Mouse (Mus musculus) left cerebral cortex, adult 18-20 months (tissue): ENCODE measurements around the gene Theg. TPM values are rescaled to one million over a fixed set of nuclear protein-coding genes. Genes with fewer than 3 reads are reported as not detected.
A peak's percentile ranks its signal among the peaks of the same experiment; 100 is the strongest.

Source experiments
- DNase-seq, 2 experiments: peaks; one replicate each; pipeline ENCODE4 v3.0.0; 2021 to 2022; ENCODE audit warnings: low spot score in 2 of 2, mixed read lengths in 1 of 2
- long read RNA-seq, 2 experiments: library from polyadenylated mRNA; stranded (forward); transcript quantifications; one replicate each; pipeline ENCODE4 v2.0.0; 2021
- total RNA-seq, 2 experiments: library from RNA; stranded (reverse); gene quantifications; 2 replicates each; pipeline ENCODE4 v1.2.3; 2021

Theg gene
- 1 to 10 TPM in 1 of 2 experiments, under 1 TPM in 1; 0.37 to 1.7 TPM for total RNA-seq
- long read RNA-seq, experiment 1, partial matches to known transcripts, result 0 of 1 reads
- long read RNA-seq, experiment 1, other reads (novel, unspliced or antisense), result 1 of 1 reads
- long read RNA-seq, experiment 2, partial matches to known transcripts, result 0 of 1 reads
- long read RNA-seq, experiment 2, other reads (novel, unspliced or antisense), result 0 of 1 reads

DNA sequence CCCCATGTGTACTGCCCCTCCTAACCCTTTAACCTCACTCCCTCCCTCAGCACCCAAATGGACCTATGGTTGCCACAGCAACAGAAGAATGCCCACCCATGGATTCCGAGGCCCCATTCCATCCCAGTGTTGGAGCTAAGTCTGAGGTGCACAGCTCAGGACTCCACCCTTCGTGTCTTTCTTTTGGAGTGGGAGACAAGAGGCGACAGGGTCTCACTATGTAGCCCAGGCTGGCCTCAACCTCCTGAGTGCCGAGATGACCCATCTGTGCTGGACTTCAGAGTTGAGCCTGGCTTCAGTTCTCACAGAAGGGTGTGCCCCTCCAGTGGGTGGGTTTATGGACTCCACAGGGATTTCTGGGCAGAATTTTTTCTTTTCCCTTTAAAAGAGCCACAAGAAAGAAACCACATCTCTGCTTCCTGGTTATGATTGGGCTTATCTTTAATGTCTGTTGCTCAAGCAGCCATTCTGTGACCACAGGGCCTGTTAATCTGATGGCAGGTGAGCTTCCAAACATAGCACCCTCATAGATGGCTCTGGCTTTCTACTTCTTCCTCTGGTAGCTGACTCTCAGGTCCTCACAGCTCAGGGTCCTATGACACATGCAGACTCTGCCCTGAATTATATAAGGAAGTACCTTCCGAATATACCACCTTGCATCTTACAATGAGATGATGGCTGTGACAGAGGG, at the start of gene Theg:
Gene Theg, minus strand, starts transcription at position 271 of the 691 bp plus-strand sequence.
- DNase-seq, result no peak

DNA sequence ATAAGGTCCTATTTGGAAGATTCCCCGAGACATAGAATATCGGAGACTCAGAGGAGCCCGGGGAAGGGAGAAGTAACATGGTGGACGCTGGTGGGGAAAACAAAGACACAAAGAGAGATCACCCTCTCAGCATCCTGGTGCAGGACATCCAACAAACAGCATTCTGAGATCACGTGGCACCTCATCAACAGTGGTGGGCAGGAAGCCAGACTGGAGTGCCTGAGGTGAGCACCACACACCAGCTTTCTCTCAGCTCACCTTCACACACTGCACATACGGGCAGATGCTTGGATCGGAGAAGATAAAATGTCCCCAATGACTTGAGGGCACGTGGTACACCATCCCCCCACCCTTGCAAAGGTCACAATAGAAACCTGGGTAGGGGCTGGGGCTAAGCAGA, 49.2 kb upstream of the Theg start:
- no peak for DNase-seq

DNA sequence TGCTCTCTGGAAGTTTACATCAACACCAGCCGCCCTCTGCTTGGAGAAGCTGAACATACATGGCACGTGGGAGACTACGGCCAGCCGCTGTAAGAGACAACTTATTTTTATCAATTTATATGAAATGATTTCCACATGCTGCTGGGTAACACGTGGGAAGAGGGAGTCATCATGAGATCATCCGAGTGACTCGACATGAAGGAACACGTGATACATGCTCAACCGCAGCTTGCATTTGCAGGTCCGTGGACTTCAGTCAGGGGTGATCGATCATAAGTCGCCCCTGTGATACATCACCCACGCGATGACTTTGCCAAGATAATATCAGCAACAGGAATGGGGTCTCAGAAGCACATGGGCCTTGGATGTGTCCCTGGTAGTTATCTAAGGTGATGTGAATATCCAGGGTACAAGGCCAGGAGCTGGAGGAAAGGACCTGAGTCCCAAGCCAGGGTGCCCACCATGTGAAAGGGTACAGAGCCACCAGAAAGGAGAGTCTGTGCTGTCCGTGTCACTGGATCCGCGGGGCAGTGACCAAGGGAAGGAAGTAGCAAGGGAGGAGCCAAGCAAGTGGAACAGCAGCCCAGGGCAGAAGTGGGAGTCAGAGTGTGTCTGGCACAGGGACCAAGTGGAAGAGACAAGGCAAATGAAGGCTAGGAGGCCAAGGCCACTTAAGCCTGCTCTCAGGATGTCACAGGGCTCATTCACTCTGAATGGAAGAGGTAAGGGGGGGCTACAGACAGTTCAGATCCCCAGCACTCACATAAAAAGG, 46.1 kb upstream of the Theg start:
- DNase-seq, result peak in 1 of 2 experiments; percentile 42

DNA sequence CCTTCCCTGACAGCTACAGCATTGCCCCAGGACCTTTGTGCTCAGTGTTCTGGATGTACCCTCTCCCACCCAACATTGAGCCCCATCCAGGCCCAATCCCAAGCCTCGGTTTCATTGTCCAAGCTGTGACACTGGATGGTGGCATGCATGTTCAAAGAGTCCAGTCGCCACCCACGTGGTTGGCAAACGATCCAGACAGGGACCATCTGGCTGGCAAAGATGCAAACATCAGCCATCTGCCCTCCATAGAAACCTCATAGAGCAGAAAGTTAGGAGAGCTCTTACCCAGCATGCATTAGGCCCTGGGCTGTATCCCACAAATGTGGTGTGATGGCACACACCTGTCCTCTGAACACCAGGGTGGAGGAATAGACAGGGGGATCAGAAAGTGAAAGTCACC, 44.3 kb upstream of the Theg start:
- DNase-seq, result peak; percentile 58 to 75

DNA sequence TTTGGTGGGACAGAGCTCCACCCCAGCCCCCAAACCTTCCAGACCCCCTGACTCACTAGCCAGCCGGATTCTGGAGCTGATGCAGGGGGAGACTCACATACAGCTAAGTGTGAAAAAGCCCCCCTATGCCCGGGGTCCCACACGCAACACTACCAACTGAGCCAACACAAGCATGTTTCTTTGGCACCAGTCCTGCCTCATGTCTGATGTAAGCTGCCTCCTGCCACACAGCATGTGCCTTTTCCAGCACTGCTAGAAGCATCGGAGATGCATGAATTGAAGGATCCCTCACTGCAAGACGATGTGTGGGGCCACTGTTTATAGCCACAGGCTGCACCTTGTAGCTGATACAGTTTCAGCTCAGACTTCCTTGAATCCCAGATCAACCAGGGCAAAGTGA, 41.2 kb upstream of the Theg start:
- DNase-seq, result no peak

DNA sequence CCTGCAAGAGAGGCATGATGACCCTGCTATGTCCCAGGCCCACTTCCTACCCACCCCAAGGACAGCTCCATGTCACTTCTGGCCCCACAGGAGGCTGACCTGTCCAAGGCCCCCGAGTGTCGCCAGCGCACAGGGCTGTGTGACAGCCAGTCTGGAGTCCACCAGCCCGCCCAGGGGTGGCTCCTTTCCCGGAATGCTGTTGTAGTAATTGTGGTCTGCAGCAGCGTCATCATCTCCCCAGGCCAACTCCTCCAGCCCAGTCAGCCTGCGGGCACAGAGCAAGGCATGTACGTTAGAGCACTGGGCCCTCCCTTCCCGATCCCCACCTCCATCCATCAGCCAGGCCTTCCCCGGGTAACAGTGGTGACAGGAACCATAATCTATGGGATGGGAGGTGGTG, 39.0 kb upstream of the Theg start:
- DNase-seq, result no peak

DNA sequence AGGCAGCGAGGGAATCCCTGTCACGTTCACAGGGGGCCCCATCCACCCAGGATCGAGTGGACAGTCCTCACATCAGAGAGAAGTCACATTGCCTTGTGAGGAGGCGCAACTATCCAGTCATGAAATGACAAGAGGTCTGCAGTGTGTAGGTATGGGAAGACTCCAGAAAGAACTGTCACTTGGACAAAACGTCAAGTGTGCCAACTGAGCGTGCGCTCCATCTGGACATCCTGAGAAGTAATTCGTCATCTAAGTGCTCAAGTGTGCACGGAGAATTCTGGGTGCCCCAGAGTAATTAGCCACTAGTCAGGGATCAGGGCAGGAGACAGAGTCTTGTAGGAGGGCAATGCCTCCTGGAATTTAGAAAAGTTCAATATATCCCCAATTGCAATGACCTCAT, 38.3 kb upstream of the Theg start:
- DNase-seq, result no peak

DNA sequence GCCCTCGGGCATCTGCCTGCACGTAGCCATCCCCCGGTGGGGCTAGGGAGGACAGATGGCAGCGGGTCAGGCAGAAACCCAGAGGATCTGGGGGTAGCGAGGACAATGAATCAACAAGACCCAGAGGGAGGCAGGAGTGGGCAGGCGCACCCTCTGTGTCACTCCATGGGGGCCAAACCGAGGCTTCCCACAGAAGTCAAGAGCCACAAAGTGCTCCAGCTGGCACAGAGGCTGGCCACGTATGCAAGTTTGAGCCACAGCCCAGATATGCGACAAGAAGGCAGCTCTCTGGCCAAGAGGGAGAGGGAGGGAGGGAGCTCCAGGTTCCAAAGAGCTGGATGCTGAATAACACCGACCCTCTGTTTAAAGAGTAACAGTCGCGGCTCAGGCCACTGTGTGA, 36.8 kb upstream of the Theg start:
- DNase-seq, result no peak

DNA sequence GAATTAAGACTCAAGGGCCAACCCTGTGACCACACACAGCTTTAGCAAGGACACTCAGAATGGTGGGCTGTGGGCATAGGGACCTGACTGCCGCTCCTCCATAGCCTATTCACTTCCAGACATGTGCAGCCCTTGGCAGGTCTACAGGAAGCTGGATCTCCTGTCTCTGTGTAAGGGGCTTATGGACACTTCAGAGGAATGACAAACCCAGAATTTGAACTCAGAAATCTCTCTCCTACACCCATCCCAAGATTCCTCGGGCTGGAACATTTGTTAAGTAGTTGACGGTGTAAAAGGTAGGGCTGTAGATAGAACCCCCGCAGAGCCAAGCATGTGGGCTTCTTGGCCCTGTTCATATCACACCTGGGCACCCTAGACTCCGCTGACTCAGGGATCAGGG, 29.2 kb upstream of the Theg start:
- DNase-seq, result no peak

DNA sequence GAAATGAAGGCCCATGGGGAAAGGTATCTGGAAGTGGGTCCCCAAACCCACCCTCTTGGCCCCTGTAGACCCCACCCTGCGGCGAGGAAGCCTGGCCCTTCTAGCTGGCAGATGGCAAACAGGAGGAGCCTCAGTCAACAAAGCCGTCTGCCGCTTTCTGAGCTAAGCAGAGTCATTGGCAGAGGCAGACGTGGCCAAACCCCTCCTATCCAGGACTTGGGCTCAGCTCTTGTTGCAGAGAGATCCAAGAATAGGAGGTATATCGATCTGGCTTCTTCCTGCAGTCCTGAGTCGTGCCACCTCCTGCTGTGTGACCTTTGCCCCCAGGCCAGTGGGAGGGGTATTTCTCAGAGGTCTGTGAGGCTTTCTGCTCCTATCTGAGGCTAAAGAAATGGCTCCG, 28.7 kb upstream of the Theg start:
- DNase-seq, result peak in 1 of 2 experiments; percentile 40

DNA sequence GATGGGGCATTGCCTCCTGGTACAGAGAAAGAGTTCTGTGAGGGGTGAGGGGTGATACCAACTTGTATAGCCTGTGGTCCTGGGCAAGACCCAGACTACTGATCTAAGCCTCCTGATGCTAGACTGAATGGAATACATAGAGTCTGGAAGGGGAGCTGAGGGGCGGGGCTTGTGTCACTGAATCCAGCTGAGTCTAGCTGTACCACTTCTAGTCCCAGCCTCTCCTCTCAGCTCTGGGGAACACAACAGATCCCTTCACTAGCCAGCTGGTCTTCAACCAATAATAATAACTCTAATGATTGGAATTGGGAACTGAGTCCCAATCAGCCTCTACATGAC, 27.1 kb upstream of the Theg start:
- DNase-seq, result no peak

DNA sequence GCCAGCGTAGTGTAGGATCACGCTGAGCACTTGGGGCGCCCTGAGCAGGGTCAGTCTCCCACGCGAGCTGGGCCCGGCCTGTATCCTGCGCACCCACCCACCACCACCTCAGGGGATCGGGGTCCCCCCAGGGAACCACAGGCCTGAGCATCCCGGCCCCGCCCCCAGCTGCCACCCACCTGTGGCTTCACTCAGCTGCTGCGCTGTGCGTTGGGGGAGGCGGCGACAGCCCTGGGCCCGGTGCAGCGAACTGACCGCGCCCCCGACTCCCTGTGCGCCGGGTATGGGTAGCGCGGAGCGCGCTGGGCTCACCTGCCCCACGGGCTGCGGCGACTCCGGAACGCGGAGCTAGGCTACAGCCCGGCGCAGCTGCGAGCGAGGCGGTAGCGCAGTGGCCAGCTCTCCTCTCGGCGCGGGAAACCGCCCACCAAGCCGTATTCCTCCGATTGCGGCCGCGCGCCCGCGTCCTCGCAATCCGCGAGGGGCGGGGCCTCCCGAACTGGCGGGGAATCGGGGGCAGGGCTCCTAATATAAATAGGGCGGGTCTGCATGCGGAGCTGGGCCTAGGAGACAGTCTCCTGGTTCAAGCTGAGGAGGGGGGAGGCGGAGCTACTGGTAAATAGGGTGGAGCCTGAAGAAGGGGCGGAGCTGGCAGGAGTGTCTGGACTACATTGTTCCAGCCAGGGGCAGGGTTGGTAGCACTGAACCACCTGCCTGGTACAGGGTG, 26.6 kb upstream of the Theg start, which contains the start of gene C2cd4c:
Gene C2cd4c, minus strand, starts transcription at position 448 of the 727 bp plus-strand sequence.
- DNase-seq, result peak; percentile 67 to 76

DNA sequence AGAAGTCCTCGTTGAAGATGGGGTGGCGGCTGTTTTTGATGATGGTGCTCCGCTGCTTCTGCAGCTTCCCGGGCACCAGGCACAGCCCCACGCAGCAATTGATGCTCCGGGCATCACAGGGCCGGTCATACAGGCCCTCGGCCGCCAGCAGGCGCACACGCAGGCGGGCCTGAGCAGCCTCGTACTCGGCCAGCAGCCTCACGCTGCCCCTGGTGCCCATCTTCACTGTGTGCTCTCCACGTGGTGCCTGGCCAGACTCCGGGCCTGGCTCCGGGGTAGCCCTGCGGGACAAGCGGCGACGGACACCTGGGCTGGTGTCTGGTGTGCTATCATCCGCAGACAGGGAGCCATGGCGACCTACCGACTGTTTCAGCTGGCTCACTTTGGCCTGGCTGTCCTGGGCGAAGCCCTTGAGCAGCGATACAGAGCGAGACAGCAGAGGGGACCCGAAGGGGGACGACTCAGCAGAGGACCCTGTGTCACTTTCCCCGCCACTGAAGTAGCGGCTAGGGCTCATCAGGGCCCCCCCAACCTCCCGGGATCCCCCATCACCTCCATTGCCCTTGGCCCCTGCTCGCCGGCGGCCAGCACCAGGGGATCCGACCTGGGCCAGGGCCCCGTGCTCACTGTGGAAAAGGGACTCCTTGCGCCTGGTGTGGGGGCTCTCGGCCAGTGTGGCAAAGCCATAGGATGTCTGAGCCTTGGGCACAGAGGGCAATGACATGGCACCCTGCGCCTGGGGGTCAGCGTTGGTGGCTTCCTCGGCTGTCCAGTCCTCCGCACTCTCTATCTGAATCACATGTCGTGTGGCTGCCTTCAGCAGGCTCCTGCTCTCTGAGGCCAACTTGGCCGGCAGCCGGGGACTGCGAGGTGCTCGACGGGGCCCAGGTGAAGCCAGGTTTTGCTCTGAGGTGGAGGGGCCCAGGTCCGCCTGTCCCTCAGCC, 25.3 kb upstream of the Theg start:
- DNase-seq, result no peak

DNA sequence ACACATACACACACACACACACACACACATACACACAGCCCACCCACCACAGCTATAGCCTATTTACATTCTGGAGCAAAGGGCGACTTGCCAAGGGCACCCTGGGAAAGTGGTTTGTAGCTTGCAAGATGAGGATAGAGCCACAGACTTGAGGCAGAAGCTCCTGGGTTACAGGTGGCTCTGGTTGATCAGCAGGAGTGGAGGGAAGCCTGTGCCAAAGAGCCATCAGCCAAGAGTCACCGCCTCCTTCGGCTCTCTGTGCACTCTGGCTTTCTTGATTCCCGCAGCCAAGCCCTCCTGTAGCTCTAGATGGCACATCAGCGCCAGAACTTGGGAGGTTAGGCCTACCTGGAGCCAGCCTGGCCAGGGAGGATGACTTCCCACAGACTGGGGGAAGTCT, 24.2 kb upstream of the Theg start:
- DNase-seq, result no peak

DNA sequence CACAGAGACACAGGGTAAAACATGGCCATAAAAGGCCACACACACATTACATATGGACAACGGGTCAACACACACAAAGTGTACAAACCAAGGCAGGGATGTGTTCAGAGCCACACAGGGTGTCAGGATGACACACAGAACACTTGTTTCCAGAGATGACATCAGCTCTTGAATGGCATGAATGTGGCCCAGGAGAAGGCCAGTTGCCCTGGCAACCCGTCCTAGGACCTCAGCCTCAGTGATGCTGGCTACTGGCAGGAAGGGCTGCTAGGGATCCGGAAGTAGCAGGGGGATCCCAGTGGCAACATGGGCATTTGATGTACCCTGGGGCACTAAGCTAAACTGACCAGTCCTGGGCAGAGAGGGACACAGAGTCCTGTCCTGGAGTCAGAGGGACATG, 22.1 kb upstream of the Theg start:
- no peak for DNase-seq

DNA sequence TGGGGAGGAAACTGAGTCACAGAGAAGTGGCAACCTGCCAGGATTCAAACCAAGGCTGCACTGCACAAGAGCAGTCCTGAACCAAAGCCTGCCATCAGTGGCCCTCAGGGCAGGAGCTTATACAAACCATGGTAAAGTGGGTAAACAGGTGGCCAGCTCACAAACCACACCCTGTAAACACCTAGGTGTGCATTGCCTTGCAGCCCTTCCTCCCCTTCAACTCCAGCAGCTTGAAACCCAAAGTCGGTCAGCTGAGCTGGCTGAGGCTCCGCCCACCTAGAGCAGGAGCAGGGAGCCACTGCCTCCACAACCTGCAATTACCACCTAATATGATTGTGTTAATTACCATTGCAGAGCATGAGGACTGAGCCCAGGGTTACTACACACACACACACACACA, 20.8 kb upstream of the Theg start:
- DNase-seq, result no peak

DNA sequence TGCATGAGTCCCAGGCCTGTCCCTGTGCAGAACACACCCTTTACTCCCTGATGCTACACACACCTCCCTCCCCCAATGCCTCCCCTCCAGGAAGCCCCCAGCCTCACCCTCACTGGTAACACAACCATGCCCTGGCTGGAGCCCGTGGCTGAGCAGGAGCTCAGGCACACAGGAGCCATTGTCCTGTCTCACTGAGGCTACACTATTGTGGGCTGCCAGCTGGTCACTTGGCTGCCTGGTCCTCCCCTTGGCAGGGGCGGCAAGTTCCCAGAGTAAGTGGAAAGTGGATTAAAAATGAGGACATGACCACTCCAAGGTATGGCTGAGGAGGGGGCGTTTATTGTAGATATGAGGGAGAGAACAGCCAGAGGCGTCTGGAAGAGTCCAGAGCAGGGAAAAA, 19.4 kb upstream of the Theg start:
- no peak for DNase-seq

DNA sequence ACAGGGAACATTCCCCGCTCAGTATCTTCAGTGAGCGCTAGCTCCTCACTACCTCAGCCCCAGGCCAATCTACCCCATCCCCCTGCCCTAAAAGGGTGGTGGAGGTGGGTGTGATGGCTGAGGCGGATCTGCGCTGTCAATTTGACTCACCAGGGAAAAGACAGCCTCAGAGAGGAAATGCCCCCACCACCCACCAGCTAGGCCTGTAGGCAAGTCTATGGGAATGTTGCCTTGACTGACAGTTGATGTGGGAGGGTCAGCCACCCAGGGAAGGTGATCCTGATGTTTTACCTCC, 10.8 kb upstream of the Theg start:
- DNase-seq, result peak in 1 of 2 experiments; percentile 52

DNA sequence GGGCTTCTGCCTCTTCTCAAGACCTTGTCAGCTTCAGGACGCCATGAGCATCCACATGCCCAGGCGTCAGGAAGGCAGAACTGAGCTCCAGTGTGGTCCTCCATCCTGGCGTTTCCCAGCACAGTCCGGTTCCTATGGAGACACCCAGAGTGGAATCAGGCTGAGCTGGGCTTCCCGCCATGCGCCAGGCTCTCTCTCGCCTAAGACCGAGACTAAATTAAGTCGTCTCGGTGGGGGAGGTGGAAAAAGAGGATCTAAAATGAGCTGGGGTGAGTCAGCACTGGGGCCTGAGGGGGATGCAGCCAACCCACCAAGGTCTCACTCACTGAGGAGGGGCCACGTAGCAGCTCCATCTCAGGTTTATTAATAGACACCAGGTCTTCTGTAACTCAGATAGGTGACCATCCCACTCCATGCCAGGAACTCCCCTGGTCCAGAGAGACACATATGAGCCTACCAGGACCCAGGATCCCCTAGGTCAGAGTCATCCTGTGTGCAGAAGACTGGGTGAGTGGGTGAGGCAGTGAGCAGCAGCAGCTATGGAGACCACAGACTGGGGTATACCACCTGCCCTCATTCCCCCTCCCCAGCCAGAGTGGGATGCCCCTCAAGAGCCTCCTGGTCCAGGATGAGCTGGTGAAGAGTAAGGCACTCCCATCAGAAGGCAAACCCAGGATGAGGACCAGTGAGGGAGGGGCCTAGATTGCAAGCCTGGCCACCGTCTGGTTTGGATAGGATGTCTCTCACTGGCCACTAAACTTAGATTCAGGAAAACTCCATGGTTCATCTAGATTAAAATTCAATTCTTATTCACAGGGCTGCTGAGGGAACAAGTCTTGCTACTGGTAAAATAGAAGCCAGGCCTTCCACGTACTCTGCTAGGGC, 10.2 kb upstream of the Theg start:
- peak; percentile 73 to 83 for DNase-seq

DNA sequence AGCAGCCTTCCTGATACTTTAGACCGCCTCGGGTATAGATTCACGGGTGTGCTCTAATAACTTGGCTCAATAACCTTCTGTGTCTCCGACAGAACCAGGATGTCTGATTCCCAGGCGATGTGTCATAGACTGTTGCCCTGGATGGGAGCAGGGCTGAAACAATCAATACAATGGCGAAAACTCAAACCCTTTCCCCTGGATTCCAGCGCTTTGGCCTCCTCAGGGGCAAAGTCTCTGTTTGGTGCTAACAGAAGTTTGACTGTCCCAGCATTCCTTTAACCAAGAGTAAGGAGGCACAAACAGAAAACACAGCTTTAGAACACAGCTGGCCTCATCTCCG, 8.4 kb upstream of the Theg start:
- DNase-seq, result no peak
